Mouse (Mus musculus) heart, embryonic 15.5 days (tissue): ENCODE measurements at regions not wholly inside any gene's neighbourhood (a gene's known extent, or its start where the extent isn't known, plus 50 kb on each side); places are given as distances from the start of the nearest gene placed in this dataset. TPM values are rescaled to one million over a fixed set of nuclear protein-coding genes. Genes with fewer than 3 reads are reported as not detected.

Experiments
- microRNA-seq: library from miRNA; unstranded; fragments of <30 nt; microRNA quantifications from one replicate; pipeline ENCODE4, GENCODE M21; 2016

Small RNAs in the stretch of these regions (microRNA-seq; reads per million reads assigned to microRNA genes)
- gene Gm27628: not detected
